Mouse (Mus musculus) myocyte (in vitro differentiated cells): ENCODE results near the gene Chrm4.

Experiments
- MAX ChIP-seq: IDR thresholded peaks from one replicate; pipeline ENCODE4 v1.6.1; 2011; ENCODE audit warnings: low read depth, mild to moderate bottlenecking, control low read depth
- MYOG ChIP-seq, 3 experiments: IDR thresholded peaks; one replicate each; pipeline ENCODE4 v1.6.1; 2011; ENCODE audit warnings: control low read depth in 2 of 3, low read depth in 2 of 3, mild to moderate bottlenecking in 2 of 3; ENCODE audit not compliant: insufficient read length in 2 of 3, control insufficient read depth in 1 of 3, insufficient read depth in 1 of 3
- POLR2A ChIP-seq: IDR thresholded peaks from one replicate; pipeline ENCODE4 v1.6.1; 2011; ENCODE audit warnings: low read depth, mild to moderate bottlenecking, control low read depth, moderate library complexity; ENCODE audit not compliant: insufficient read length
- POLR2AphosphoS2 ChIP-seq: IDR thresholded peaks from one replicate; pipeline ENCODE4 v1.6.1; 2011; ENCODE audit warnings: low read depth, control low read depth; ENCODE audit not compliant: insufficient read length
- SRF ChIP-seq: IDR thresholded peaks from one replicate; pipeline ENCODE4 v1.6.1; 2011; ENCODE audit warnings: low read depth; ENCODE audit not compliant: control insufficient read depth, insufficient read length
- TCF12 ChIP-seq: IDR thresholded peaks from one replicate; pipeline ENCODE4 v1.6.1; 2011; ENCODE audit warnings: mild to moderate bottlenecking, control low read depth; ENCODE audit not compliant: poor library complexity, insufficient read depth, severe bottlenecking

DNA sequence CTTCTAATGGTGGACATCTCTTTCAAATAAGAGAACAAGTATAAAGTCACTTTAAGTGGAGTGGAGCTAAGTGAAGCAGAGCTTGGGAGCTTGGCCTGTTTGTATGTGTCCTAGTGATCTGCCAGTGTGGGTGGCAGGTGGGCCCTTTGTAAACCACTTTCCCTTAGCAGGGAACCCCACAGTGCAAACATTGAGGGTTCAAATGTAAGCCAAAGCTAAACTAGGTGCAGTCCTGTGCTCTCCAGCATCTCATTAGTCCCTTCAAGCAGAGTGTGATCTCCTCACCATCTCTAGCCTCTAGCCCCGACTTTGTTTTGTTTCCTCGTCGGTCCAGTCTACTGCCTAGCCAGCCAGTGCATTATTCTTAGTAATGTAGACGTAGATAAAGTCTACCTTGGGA, 42.4 kb upstream of the Chrm4 start:
- TF ChIP-seq MYOG (IDR thresholded peaks at IDR 0.05; ENCODE audit: control insufficient read depth in 1 of 3, insufficient read depth in 1 of 3, insufficient read length in 2 of 3, low read depth in 2 of 3) (no peak), POLR2A (no peak), TCF12 (no peak), SRF (no peak), MAX (no peak), POLR2AphosphoS2 (no peak)
